Mouse (Mus musculus) olfactory bulb, adult 2 months (tissue): ENCODE results near the gene Ccdc167. TPM values are rescaled to one million over a fixed set of nuclear protein-coding genes. Genes with fewer than 3 reads are reported as not detected.
"Not testable (repeated sequence)": the region's sequence is repeated elsewhere in the genome, so short reads cannot be mapped to it uniquely, and the experiment has no call there.

Source experiments
- H3K27ac ChIP-seq: fragments of 200-500 bp; 2 replicates; pipeline ENCODE4 v1.5.1; 2012; ENCODE audit warnings: low read depth, low read length; ENCODE audit not compliant: insufficient read depth
- H3K4me1 ChIP-seq: fragments of 200-500 bp; 2 replicates; pipeline ENCODE4 v1.6.1; 2012; ENCODE audit warnings: low read length; ENCODE audit not compliant: control insufficient read depth, insufficient read depth
- H3K4me3 ChIP-seq: fragments of 200-500 bp; 2 replicates; pipeline ENCODE4 v1.5.1; 2012; ENCODE audit warnings: mild to moderate bottlenecking, low read depth, low read length, moderate library complexity; ENCODE audit not compliant: insufficient read depth
- CTCF ChIP-seq: fragments of 200-500 bp; IDR thresholded peaks from 2 replicates; pipeline ENCODE4 v1.5.1; 2012; ENCODE audit warnings: low read depth, mild to moderate bottlenecking, low read length, moderate library complexity; ENCODE audit not compliant: insufficient read depth
- POLR2A ChIP-seq: fragments of 200-500 bp; IDR thresholded peaks from 2 replicates; pipeline ENCODE4 v1.6.1; 2012; ENCODE audit warnings: mild to moderate bottlenecking, low read depth, low read length, moderate library complexity; ENCODE audit not compliant: insufficient read depth
- WGBS: fragments of 180-500 bp; shearing (Covaris S2); methylation state at CpG from one replicate; pipeline ENCODE4 v1.1.7; 2018; 5-methylcytosine and 5-hydroxymethylcytosine counted together
- polyA plus RNA-seq: library from polyadenylated mRNA; stranded (reverse); fragments of >200 nt; gene quantifications from 2 replicates; pipeline ENCODE4 v1.2.4, GENCODE M21; 2012; ENCODE audit warnings: low replicate concordance; ENCODE audit not compliant: missing spikeins, insufficient read depth, insufficient read length

Ccdc167 gene
- polyA plus RNA-seq, 1 experiment: not detected

DNA sequence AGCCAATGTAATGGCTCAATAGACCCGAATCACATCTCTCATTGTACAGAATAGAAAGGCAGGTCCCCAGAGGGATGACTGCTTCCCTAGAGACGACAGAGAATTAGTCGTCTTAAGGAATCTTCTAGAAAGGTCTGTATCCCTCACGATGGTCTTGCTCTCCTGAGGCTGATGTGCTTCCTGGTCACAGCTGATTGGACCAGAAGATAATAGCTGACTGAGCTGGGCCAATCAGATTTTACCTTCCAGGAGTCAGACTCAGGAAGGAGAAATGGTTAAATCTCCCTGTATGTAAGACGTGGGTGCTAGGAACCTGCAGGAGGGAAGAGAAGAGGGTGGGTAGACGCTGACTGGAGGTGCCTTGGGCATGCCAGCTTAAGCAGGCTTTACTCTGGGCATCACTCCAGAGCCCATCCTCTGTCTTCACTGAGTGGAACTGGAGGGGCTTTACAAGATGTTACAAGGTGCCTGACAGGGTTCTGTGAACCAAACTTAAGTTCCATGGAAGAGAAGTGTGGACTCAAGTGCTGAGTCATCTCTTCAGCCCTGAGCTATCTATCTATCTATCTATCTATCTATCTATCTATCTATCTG is 8.3 kb upstream of the Ccdc167 start:
- no peak overlapping the region for H3K4me3 ChIP-seq
- TF ChIP-seq CTCF: no peak
- TF ChIP-seq POLR2A: no peak
- 58% methylated on average over 6 of the region's 6 CpGs for WGBS

DNA sequence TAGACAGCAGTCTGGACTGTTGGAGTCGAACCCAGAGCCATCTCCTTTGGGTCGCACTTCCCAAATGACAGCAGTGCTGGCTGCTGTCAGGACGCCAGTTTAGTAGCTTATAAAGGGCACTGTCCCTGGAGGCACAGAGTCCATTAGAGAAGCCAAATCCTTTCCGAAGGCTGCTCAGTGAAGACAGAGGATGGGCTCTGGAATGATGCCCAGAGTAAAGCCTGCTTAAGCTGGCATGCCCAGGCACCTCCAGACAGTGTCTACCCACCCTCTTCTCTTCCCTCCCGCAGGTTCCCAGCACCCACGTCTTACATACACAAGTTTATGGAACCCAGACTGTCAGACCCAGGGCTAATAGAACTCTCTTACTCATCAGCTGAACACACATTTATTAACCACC is 7.8 kb upstream of the Ccdc167 start:
- no peaks in the 10 kb centered on the region for H3K4me1 ChIP-seq
- no peak overlapping the region for H3K27ac ChIP-seq
- H3K4me3 ChIP-seq: no peak overlapping the region
- WGBS: 32% methylated on average over 6 of the region's 6 CpGs
- TF ChIP-seq CTCF (no peak), POLR2A (no peak)

More for the DNA sequence above, 8.3 kb upstream of the Ccdc167 start:
- H3K4me1 ChIP-seq: no peaks in the 10 kb centered on the region
- no peak overlapping the region for H3K27ac ChIP-seq

DNA sequence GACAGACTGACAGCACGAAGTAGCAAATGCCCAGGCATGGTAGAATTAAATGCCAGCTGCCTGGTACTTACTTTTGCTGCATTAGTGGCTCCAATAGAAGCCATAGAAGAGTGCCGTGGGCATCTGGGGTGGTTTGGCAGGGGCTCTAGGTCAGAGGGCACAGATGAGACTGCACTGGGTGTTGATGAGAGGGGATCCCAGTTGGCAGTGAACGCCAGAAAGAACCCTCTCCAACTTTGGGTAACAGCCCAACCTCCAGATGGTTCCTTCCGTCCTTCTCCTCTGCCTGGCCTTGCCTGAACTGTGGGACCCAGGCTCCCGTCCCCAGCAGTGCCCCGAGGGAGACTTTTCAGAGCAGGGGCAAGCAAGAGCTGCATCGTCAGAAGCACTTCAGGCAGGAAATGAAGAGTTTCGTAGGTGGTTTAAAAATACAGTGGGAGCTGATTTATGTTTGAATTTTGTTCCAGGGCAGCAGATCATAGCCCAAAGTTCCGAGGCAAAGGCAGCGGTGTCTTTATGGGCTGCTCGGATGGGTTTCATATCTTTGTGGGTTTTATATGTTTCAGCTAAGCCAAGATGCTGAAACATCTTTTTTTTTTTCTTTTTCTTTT is 4.0 kb upstream of the Ccdc167 start:
- Histone ChIP-seq H3K27ac (no peak overlapping the region), H3K4me1 (peaks cover 4% of the 10 kb centered on the region; the same call in 1 of the 2 replicates), H3K4me3 (no peak overlapping the region)
- TF ChIP-seq POLR2A (no peak), CTCF (no peak)
- 78% methylated on average over 11 of the region's 11 CpGs for WGBS

DNA sequence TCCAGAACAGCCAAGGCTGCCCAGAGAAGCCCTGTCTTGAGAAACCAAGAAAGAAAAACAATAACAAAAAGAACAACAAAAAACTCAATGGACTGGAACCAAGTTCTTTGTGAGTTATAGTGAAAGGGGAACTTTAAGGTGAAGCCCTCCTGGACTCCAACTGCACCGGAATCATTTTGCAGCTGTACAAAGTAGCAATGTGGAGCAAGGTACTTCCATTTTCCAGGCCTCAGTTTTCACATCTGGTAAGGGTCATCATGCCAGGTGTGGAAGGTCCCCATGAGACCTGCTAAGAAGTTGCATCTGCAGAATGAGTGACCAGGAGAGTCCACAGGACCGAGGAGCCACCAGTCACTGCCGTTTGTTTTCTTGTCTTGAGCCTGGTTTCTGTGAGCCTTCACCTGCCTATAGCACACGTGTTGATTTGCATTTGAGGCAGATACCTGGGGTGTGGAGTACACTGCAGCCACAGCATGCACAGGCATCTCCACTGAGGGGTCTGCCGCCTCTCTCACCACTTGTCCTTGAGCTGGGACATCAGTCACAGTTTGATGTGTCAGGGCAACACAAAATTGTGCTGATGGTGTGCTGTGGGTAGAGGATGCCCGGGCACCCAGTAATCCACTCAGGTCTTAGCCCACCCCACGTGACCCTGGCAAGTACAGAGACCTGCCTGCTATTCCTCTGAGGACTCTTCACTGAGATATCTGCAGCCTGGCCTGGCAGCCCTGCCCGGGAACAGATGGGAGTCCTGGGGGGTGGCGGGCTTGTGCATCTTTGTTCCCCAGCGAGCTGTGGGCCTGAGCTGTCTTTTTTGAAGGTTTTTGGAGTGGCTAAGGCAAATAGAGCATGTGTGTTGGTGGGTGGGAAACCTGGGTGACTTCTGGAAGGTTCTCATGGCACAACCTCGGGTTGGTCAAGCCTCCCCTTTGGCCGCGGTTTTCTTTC is 3.1 kb upstream of the Ccdc167 start:
- TF ChIP-seq POLR2A: no peak
- TF ChIP-seq CTCF: no peak
- H3K4me1 ChIP-seq: peaks cover 4% of the 10 kb centered on the region; the same call in 1 of the 2 replicates
- H3K27ac ChIP-seq: no peak overlapping the region
- H3K4me3 ChIP-seq: no peak overlapping the region
- 85% methylated on average over 13 of the region's 13 CpGs for WGBS

DNA sequence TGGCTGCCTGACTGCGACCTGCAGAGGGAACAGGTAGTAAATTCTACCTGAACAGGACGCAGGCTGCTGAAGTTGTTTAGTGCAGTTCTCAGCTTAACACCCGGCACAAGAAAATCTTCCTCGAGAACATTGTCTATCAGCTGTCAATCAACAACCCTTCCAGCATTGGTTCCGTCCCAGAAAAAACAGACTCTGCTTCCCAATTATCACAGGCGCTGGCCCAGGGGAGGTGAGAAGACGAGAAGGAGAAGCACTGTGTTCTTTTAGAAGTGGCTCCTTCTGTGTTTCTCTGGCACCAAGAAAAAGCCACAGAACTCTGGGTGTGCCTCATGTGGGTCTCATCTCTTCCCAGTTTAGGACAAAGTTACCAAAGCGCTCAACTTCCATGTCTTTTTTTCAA is 1.8 kb upstream of the Ccdc167 start:
- Histone ChIP-seq H3K4me1 (peaks cover 6% of the 10 kb centered on the region), H3K27ac (no peak overlapping the region), H3K4me3 (no peak overlapping the region)
- WGBS: 84% methylated on average over 8 of the region's 8 CpGs
- TF ChIP-seq CTCF (no peak), POLR2A (no peak)

DNA sequence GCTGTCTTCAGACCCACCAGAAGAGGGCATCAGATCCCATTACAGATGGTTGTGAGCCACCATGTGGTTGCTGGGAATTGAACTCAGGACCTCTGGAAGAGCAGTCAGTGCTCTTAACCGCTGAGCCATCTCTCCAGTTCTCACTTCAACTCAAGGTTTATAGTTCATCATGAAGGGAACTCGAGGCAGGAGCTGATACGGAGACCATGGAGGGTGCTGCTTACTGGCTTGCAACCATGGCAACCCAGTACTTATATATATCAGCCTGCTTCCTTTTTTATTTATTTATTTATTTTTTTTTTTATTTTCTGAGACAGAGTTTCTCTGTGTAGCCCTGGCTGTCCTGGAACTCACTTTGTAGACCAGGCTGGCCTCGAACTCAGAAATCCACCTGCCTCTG is 3.1 kb downstream of the Ccdc167 start:
- not testable (repeated sequence) for H3K4me3 ChIP-seq, H3K27ac ChIP-seq
- 82% methylated on average over 4 of the region's 4 CpGs for WGBS
- H3K4me1 ChIP-seq: peaks cover 29% of the 10 kb centered on the region

DNA sequence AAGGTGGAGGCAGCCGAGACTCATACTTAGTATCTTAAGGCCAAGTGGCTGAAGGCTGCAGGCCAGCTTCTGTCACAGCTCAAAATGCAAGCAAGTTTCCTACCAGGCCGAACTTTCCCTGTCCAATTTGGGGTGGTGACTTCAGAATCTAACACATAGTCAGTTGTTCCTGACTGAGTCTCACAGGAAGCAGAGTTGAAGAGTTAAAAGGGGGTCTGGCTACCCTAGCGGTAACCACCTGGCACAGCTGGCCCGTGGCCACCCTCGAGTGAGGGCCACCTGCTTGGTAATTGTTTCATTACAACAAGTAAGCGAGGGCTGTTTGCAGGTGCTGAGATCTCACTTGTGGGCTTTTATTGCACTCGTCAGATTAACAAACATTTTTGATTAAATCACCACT is 4.3 kb downstream of the Ccdc167 start:
- 60% methylated on average over 7 of the region's 7 CpGs for WGBS
- no peak overlapping the region for H3K27ac ChIP-seq
- no peak overlapping the region for H3K4me3 ChIP-seq
- no peak for TF ChIP-seq POLR2A
- peaks cover 31% of the 10 kb centered on the region for H3K4me1 ChIP-seq

DNA sequence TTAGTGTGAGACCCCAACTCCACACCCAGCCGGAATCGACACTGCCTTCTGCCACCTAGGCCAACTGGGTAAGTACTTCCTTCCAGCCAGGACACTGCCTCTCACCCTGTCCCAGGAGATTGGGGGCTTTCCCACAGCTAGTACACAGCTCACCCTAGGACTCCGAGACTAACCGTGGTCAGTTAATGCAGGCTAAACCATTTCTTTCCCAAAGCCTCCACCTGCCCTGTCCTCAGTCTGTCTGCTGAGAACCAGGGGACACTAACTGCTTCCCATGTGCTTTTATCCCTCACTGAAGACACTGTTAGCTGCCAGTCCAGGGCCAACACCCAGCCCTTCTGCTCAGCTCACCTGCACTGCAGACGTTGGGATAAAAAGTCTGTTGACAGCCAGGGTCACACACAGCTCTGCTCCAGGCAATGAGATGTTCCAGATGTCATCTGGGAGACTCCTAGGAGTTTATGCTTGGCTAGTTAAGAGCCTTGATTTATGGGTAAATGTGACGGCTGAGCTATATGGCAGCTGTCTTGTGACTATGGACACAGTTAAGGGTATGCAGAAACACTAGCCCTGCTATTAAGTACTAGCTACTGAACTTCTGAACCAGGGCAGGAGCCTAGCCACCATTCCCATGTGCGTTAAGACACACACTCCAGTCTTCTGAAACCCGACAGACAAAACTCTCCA is 5.0 kb downstream of the Ccdc167 start:
- no peak for TF ChIP-seq POLR2A
- TF ChIP-seq CTCF: no peak
- Histone ChIP-seq H3K4me3 (no peak overlapping the region), H3K27ac (no peak overlapping the region), H3K4me1 (peaks cover 29% of the 10 kb centered on the region)
- 74% methylated on average over 8 of the region's 8 CpGs for WGBS
